Mouse (Mus musculus) limb, embryonic 12.5 days (tissue): Measurements from ENCODE around the gene Tcf7l1. TPM values are rescaled to one million over a fixed set of nuclear protein-coding genes. Genes with fewer than 3 reads are reported as not detected.

Experiments
- ATAC-seq: fragments of 200-750 bp; cut with Nextera tagmentation; 2 replicates; pipeline ENCODE4 v1.8.0; 2017; ENCODE audit warnings: low read depth, moderate TSS enrichment; ENCODE audit not compliant: insufficient number of reproducible peaks, insufficient read depth, low FRiP score, low TSS enrichment
- H3K27ac ChIP-seq: fragments of 300-500 bp; sonication (generic); 2 replicates; pipeline ENCODE4 v1.5.1; 2016; ENCODE audit warnings: mild to moderate bottlenecking, moderate library complexity
- H3K27me3 ChIP-seq: fragments of 300-500 bp; sonication (generic); 2 replicates; pipeline ENCODE4 v1.6.1; 2016; ENCODE audit warnings: mild to moderate bottlenecking, moderate library complexity
- H3K36me3 ChIP-seq: fragments of 300-500 bp; sonication (generic); 2 replicates; pipeline ENCODE4 v1.6.1; 2016; ENCODE audit warnings: mild to moderate bottlenecking, moderate library complexity
- H3K4me1 ChIP-seq: fragments of 300-500 bp; sonication (generic); replicated peaks from 2 replicates; pipeline ENCODE4 v1.6.1; 2016
- H3K4me2 ChIP-seq: fragments of 300-500 bp; sonication (generic); 2 replicates; pipeline ENCODE4 v1.6.1; 2016; ENCODE audit warnings: mild to moderate bottlenecking, moderate library complexity
- H3K4me3 ChIP-seq: fragments of 300-500 bp; sonication (generic); replicated peaks from 2 replicates; pipeline ENCODE4 v1.5.1; 2016; ENCODE audit warnings: mild to moderate bottlenecking
- H3K9ac ChIP-seq: fragments of 300-500 bp; sonication (generic); replicated peaks from 2 replicates; pipeline ENCODE4 v1.6.1; 2016; ENCODE audit warnings: mild to moderate bottlenecking, moderate library complexity
- H3K9me3 ChIP-seq: fragments of 300-500 bp; sonication (generic); 2 replicates; pipeline ENCODE4 v1.6.1; 2016; ENCODE audit warnings: mild to moderate bottlenecking, moderate library complexity
- WGBS: fragments of 180-500 bp; shearing (Covaris S2); methylation state at CpG from one replicate; pipeline ENCODE4 v1.1.7; 2016; 5-methylcytosine and 5-hydroxymethylcytosine counted together
- polyA plus RNA-seq: library from polyadenylated mRNA; unstranded; fragments of >200 nt; fragmentation: Nextera tagmentation; extraction: Ambion mirVana; gene quantifications from 2 replicates; pipeline ENCODE4 v1.2.1, GENCODE M21; 2016

Gene Tcf7l1
- polyA plus RNA-seq, 1 experiment from 2014 or later: 49.3 TPM

- Histone ChIP-seq H3K4me2 (no peak overlapping the region), H3K36me3 (peaks cover 11% of the 10 kb centered on the region; the same call in 1 of the 2 replicates), H3K4me3 (no peak overlapping the region), H3K4me1 (peaks cover 60% of the 10 kb centered on the region), H3K9ac (no peak overlapping the region), H3K27me3 (no peaks in the 10 kb centered on the region), H3K27ac (no peak overlapping the region), H3K9me3 (no peaks in the 10 kb centered on the region)
- no peak for ATAC-seq
- WGBS: 72% methylated on average over 10 of the region's 10 CpGs
These were observed 30.6 kb downstream of the Tcf7l1 start for GRCm38 (mm10) chr6:72758239-72759017.

DNA sequence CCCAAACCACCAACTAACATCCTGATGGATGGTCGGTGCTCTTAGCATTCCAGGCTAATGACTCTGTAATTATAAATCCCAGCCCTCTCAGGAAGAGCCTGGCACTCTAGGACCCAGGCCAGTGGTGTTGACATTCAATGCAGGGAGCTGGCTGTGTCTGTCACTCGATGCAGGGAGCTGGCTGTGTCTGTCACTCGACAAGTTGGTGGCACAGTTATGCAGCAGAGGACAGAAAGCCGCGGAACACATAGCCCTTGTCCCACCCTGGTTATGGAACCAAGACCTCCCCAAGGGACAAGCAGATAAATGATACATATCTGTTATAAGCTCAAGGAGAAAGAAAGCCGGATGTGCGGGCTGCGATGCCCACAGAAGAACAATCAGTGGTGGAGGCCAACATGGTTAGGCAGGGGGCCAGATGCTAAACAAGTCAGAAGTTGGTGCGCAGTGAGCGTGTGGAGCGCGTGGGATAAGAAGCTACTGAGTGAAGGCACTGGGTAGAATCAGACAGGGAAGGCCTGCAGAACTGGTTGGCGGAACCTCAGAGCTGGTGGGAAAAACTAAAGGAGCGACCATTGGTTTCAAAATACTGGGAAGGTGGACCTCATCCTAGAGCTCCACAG is 33.7 kb downstream of the Tcf7l1 start:
- H3K4me1 ChIP-seq: peaks cover 52% of the 10 kb centered on the region
- no peaks in the 10 kb centered on the region for H3K27me3 ChIP-seq
- ATAC-seq: no peak
- peak overlapping the region; percentile 50; the same call in 1 of the 2 replicates for H3K27ac ChIP-seq
- no peaks in the 10 kb centered on the region for H3K9me3 ChIP-seq
- no peak overlapping the region for H3K4me2 ChIP-seq
- no peak overlapping the region for H3K9ac ChIP-seq
- H3K36me3 ChIP-seq: peaks cover 20% of the 10 kb centered on the region
- H3K4me3 ChIP-seq: no peak overlapping the region
- WGBS: 66% methylated on average over 14 of the region's 14 CpGs

GRCm38 (mm10) chr6:72754215-72754614 is 34.8 kb downstream of the Tcf7l1 start:
- H3K4me1 ChIP-seq: peaks cover 57% of the 10 kb centered on the region
- ATAC-seq: no peak
- H3K36me3 ChIP-seq: peaks cover 18% of the 10 kb centered on the region
- no peaks in the 10 kb centered on the region for H3K27me3 ChIP-seq
- 15% methylated on average over 9 of the region's 9 CpGs for WGBS
- H3K9ac ChIP-seq: no peak overlapping the region
- no peak overlapping the region for H3K4me2 ChIP-seq
- no peaks in the 10 kb centered on the region for H3K9me3 ChIP-seq
- peak overlapping the region; percentile 67; the same call in 1 of the 2 replicates for H3K27ac ChIP-seq
- H3K4me3 ChIP-seq: no peak overlapping the region

DNA sequence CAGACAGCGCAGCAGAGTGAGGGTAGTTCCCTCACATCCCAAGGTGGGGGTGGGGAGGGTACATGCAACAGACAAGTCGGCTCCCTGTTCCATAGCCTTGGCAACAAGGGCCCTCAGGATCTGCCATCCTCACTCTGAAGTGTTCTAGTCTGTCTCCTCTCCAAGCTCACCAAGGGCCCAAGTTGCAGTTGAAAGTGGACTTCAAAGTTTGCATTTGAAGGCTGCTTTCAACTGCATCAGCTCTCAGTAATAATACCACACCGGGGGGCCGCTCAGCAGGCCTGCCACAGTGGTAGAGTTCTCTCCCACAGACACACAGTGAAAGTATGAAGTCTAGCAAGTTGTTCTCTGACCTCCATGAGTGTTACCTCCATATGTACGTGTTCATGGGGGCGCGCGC is 35.3 kb downstream of the Tcf7l1 start:
- peaks cover 58% of the 10 kb centered on the region for H3K4me1 ChIP-seq
- H3K27me3 ChIP-seq: no peaks in the 10 kb centered on the region
- no peak overlapping the region for H3K4me2 ChIP-seq
- WGBS: 69% methylated on average over 8 of the region's 8 CpGs
- H3K9ac ChIP-seq: no peak overlapping the region
- ATAC-seq: no peak
- H3K9me3 ChIP-seq: no peaks in the 10 kb centered on the region
- H3K36me3 ChIP-seq: peaks cover 18% of the 10 kb centered on the region
- no peak overlapping the region for H3K27ac ChIP-seq
- no peak overlapping the region for H3K4me3 ChIP-seq

GRCm38 (mm10) chr6:72752824-72753223 is 36.2 kb downstream of the Tcf7l1 start:
- Histone ChIP-seq H3K4me1 (peaks cover 68% of the 10 kb centered on the region), H3K27me3 (no peaks in the 10 kb centered on the region), H3K9ac (no peak overlapping the region), H3K36me3 (peaks cover 18% of the 10 kb centered on the region), H3K4me3 (no peak overlapping the region), H3K9me3 (no peaks in the 10 kb centered on the region), H3K4me2 (no peak overlapping the region), H3K27ac (0 out of 2 replicates have a peak overlapping the region, but pooled peaks have one; percentile 12)
- ATAC-seq: no peak
- WGBS: 89% methylated on average over 15 of the region's 15 CpGs

DNA sequence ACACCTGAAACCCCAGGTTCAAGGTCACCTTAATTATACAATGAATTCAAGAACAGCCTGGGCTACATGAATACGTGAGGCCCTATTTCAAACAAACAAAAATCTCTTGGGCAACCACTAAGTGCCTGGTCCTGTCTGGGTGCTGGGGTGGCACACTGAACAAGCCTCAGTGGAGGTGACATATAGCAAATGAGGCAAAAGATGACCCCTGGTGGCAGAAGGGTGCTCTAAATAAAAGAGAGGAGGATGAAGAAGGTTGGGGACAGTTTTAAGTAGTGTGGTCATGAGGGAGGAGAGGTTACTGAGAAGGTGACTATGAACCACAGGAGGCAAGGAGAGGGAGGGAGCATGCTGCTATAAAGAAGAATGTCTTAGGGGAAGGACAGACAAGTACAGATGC is 37.8 kb downstream of the Tcf7l1 start:
- no peak overlapping the region for H3K4me2 ChIP-seq
- H3K27me3 ChIP-seq: no peaks in the 10 kb centered on the region
- H3K27ac ChIP-seq: 0 out of 2 replicates have a peak overlapping the region, but pooled peaks have one; percentile 17
- no peak overlapping the region for H3K9ac ChIP-seq
- no peak for ATAC-seq
- WGBS: 86% methylated on average over 1 of the region's 1 CpGs
- H3K4me3 ChIP-seq: no peak overlapping the region
- peaks cover 12% of the 10 kb centered on the region for H3K36me3 ChIP-seq
- H3K4me1 ChIP-seq: peaks cover 82% of the 10 kb centered on the region
- no peaks in the 10 kb centered on the region for H3K9me3 ChIP-seq

- Histone ChIP-seq H3K36me3 (peaks cover 12% of the 10 kb centered on the region), H3K4me3 (no peak overlapping the region), H3K27me3 (no peaks in the 10 kb centered on the region), H3K4me2 (peak overlapping the region; percentile 28), H3K9ac (no peak overlapping the region), H3K4me1 (peaks cover 80% of the 10 kb centered on the region), H3K9me3 (no peaks in the 10 kb centered on the region), H3K27ac (peak overlapping the region; percentile 73)
- no peak for ATAC-seq
- WGBS: 22% methylated on average over 5 of the region's 5 CpGs
These were observed 40.1 kb downstream of the Tcf7l1 start for GRCm38 (mm10) chr6:72748882-72749437.

- peak overlapping the region; percentile 28 for H3K4me2 ChIP-seq
- peaks cover 82% of the 10 kb centered on the region for H3K4me1 ChIP-seq
- no peak overlapping the region for H3K4me3 ChIP-seq
- peaks cover 9% of the 10 kb centered on the region for H3K36me3 ChIP-seq
- H3K27ac ChIP-seq: peak overlapping the region; percentile 73
- H3K9ac ChIP-seq: no peak overlapping the region
- H3K9me3 ChIP-seq: no peaks in the 10 kb centered on the region
- ATAC-seq: no peak
- H3K27me3 ChIP-seq: no peaks in the 10 kb centered on the region
- 3% methylated on average over 2 of the region's 2 CpGs for WGBS
These were observed 40.6 kb downstream of the Tcf7l1 start for GRCm38 (mm10) chr6:72748421-72748820.

GRCm38 (mm10) chr6:72747814-72748213 is 41.2 kb downstream of the Tcf7l1 start:
- ATAC-seq: no peak

DNA sequence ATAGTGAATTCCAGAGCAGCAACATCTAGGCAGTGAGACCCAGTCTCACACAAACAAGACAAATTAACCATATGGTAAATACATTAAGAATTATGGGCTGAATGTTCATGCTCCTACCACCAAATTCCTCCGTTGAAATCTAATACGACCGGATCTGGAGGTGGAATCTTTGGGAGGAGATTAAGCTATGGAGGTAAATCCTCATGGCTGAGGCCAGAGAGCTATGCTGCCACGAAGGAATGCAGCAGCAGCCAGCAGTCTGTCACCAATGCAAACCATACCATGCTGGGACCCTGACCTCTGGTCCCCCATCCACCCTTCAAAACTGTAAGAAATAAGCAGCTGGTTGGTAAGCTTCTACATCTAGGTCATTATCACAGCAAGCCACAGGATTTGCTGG is 41.9 kb downstream of the Tcf7l1 start:
- Histone ChIP-seq H3K9ac (no peak overlapping the region), H3K4me2 (no peak overlapping the region), H3K4me1 (peaks cover 81% of the 10 kb centered on the region), H3K36me3 (no peaks in the 10 kb centered on the region; the same call in 1 of the 2 replicates), H3K9me3 (no peaks in the 10 kb centered on the region), H3K27me3 (no peaks in the 10 kb centered on the region), H3K27ac (peak overlapping the region; percentile 73; the same call in 1 of the 2 replicates), H3K4me3 (no peak overlapping the region)
- ATAC-seq: peak; percentile 71; the same call in 1 of the 2 replicates
- WGBS: 40% methylated on average over 4 of the region's 4 CpGs

More at GRCm38 (mm10) chr6:72747814-72748213, 41.2 kb downstream of the Tcf7l1 start:
- Histone ChIP-seq H3K4me1 (peaks cover 85% of the 10 kb centered on the region), H3K9me3 (no peaks in the 10 kb centered on the region), H3K9ac (no peak overlapping the region), H3K27ac (peak overlapping the region; percentile 73), H3K36me3 (peaks cover 4% of the 10 kb centered on the region), H3K27me3 (no peaks in the 10 kb centered on the region), H3K4me2 (no peak overlapping the region), H3K4me3 (no peak overlapping the region)
- WGBS: 69% methylated on average over 11 of the region's 11 CpGs

DNA sequence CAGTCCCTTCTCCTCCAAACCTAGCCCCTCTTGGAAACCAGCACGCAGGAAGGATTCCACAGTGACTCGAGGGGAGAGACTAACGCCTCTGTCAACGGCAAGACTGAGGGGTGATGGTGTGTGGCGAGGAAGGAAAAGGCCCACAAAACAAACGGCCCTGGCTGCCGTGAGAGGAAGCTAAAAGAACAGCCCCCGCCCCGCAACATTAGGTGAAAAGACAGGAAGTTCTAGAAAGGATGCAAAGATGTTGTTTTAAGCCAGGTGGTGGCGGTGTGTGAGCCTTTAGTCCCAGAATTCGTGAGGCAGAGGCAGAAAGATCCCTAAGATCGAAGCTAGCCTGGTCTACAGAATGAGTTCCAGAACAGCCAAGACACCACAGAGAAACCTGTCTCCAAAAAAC is 43.3 kb downstream of the Tcf7l1 start:
- no peak for ATAC-seq
- Histone ChIP-seq H3K27ac (no peak overlapping the region; the same call in 1 of the 2 replicates), H3K27me3 (no peaks in the 10 kb centered on the region), H3K36me3 (no peaks in the 10 kb centered on the region; the same call in 1 of the 2 replicates), H3K4me1 (peaks cover 81% of the 10 kb centered on the region), H3K4me3 (no peak overlapping the region), H3K9me3 (no peaks in the 10 kb centered on the region), H3K9ac (no peak overlapping the region), H3K4me2 (no peak overlapping the region)
- WGBS: 60% methylated on average over 12 of the region's 12 CpGs
